Mouse (Mus musculus) hindbrain, postnatal 0 days (tissue): ENCODE data around the gene Gprin3. TPM values are rescaled to one million over a fixed set of nuclear protein-coding genes. Genes with fewer than 3 reads are reported as not detected.

Experiments
- ATAC-seq: fragments of 200-750 bp; cut with Nextera tagmentation; 2 replicates; pipeline ENCODE4 v1.8.0; 2017; ENCODE audit warnings: mild to moderate bottlenecking, moderate TSS enrichment, moderate library complexity
- DNase-seq: peaks from one replicate; pipeline ENCODE4 v3.0.0-alpha.2; 2015; ENCODE audit warnings: low spot score
- H3K27ac ChIP-seq: fragments of 300-500 bp; sonication (generic); 2 replicates; pipeline ENCODE4 v1.5.1; 2014; ENCODE audit warnings: mild to moderate bottlenecking
- H3K27me3 ChIP-seq: fragments of 300-500 bp; sonication (generic); 2 replicates; pipeline ENCODE4 v1.6.1; 2014; ENCODE audit warnings: low read length, mixed read lengths; ENCODE audit not compliant: insufficient read depth
- H3K36me3 ChIP-seq: fragments of 300-500 bp; sonication (generic); 2 replicates; pipeline ENCODE4 v1.6.1; 2014; ENCODE audit warnings: low read length, mixed read lengths; ENCODE audit not compliant: insufficient read depth
- H3K4me1 ChIP-seq: fragments of 300-500 bp; sonication (generic); 2 replicates; pipeline ENCODE4 v1.6.1; 2014; ENCODE audit warnings: antibody characterized with exemption, low read length, mixed read lengths; ENCODE audit not compliant: insufficient read depth
- H3K4me2 ChIP-seq: fragments of 300-500 bp; sonication (generic); 2 replicates; pipeline ENCODE4 v1.6.1; 2014; ENCODE audit warnings: low read depth, mild to moderate bottlenecking, low read length, moderate library complexity, mixed read lengths
- H3K4me3 ChIP-seq: fragments of 300-500 bp; sonication (generic); 2 replicates; pipeline ENCODE4 v1.5.1; 2014; ENCODE audit warnings: low read length
- H3K9ac ChIP-seq: fragments of 300-500 bp; sonication (generic); replicated peaks from 2 replicates; pipeline ENCODE4 v1.6.1; 2014; ENCODE audit warnings: mild to moderate bottlenecking, low read length, moderate library complexity, mixed read lengths
- H3K9me3 ChIP-seq: fragments of 300-500 bp; sonication (generic); 2 replicates; pipeline ENCODE4 v1.6.1; 2016; ENCODE audit warnings: low read length, mixed read lengths
- CTCF ChIP-seq: IDR thresholded peaks from 2 replicates; pipeline ENCODE4 v1.5.1; 2016; ENCODE audit warnings: antibody characterized with exemption, control low read depth, low read depth
- WGBS: fragments of 180-500 bp; shearing (Covaris S2); extraction: QIAGEN DNeasy Blood & Tissue Kit; methylation state at CpG from one replicate; pipeline ENCODE4 v1.1.7; 2014; 5-methylcytosine and 5-hydroxymethylcytosine counted together
- polyA plus RNA-seq: library from polyadenylated mRNA; unstranded; fragments of >200 nt; fragmentation: Nextera tagmentation; extraction: Ambion mirVana; gene quantifications from 2 replicates; pipeline ENCODE4 v1.2.1, GENCODE M21; 2015
- total RNA-seq: library from RNA; depleted of rRNA; stranded (reverse); fragments of >200 nt; gene quantifications from 2 replicates; pipeline ENCODE4 v1.2.3, GENCODE M21; 2014

The Gprin3 gene
- total and polyA plus RNA-seq, 2 experiments from 2014 or later: 13.7 to 24.7 TPM

- H3K4me2 ChIP-seq: no peak overlapping the region
- H3K4me3 ChIP-seq: no peak overlapping the region
- no peak overlapping the region for H3K27ac ChIP-seq
- H3K9me3 ChIP-seq: no peaks in the 10 kb centered on the region
- no peak for TF ChIP-seq CTCF
- DNase-seq (peak; percentile 4), ATAC-seq (0 out of 2 replicates have a peak, but pooled peaks have one; percentile 5)
- no peaks in the 10 kb centered on the region for H3K4me1 ChIP-seq
- no peak overlapping the region for H3K9ac ChIP-seq
- H3K27me3 ChIP-seq: no peaks in the 10 kb centered on the region
- 88% methylated on average over 7 of the region's 7 CpGs for WGBS
- peaks cover 4% of the 10 kb centered on the region; the same call in 1 of the 2 replicates for H3K36me3 ChIP-seq
Observed at GRCm38 (mm10) chr6:59354943-59355342, 71.2 kb downstream of the Gprin3 start.

GRCm38 (mm10) chr6:59351108-59351789 is 74.8 kb downstream of the Gprin3 start:
- no peak overlapping the region for H3K4me2 ChIP-seq
- H3K4me1 ChIP-seq: no peaks in the 10 kb centered on the region
- DNase-seq (peak; percentile 41), ATAC-seq (peak; percentile 60; the same call in 1 of the 2 replicates)
- H3K4me3 ChIP-seq: no peak overlapping the region
- H3K27ac ChIP-seq: no peak overlapping the region
- H3K27me3 ChIP-seq: no peaks in the 10 kb centered on the region
- H3K9me3 ChIP-seq: no peaks in the 10 kb centered on the region
- peaks cover 4% of the 10 kb centered on the region; the same call in 1 of the 2 replicates for H3K36me3 ChIP-seq
- 74% methylated on average over 5 of the region's 5 CpGs for WGBS
- no peak overlapping the region for H3K9ac ChIP-seq
- TF ChIP-seq CTCF: no peak

- 79% methylated on average over 1 of the region's 1 CpGs for WGBS
- Histone ChIP-seq H3K9me3 (no peaks in the 10 kb centered on the region), H3K4me1 (no peaks in the 10 kb centered on the region), H3K36me3 (peaks cover 4% of the 10 kb centered on the region; the same call in 1 of the 2 replicates), H3K27me3 (no peaks in the 10 kb centered on the region), H3K4me2 (no peak overlapping the region), H3K27ac (no peak overlapping the region), H3K9ac (no peak overlapping the region), H3K4me3 (no peak overlapping the region)
- no peak for TF ChIP-seq CTCF
- DNase-seq (no peak), ATAC-seq (no peak)
Observed at GRCm38 (mm10) chr6:59348673-59349072, 77.4 kb downstream of the Gprin3 start.

GRCm38 (mm10) chr6:59341146-59341545 is 84.9 kb downstream of the Gprin3 start:
- no peak for ATAC-seq
- no peak overlapping the region for H3K9ac ChIP-seq
- no peaks in the 10 kb centered on the region for H3K4me1 ChIP-seq
- DNase-seq: no peak
- TF ChIP-seq CTCF: no peak
- no peaks in the 10 kb centered on the region for H3K27me3 ChIP-seq
- WGBS: 95% methylated on average over 1 of the region's 1 CpGs
- no peaks in the 10 kb centered on the region for H3K9me3 ChIP-seq
- no peak overlapping the region for H3K4me2 ChIP-seq
- no peak overlapping the region for H3K27ac ChIP-seq
- no peaks in the 10 kb centered on the region for H3K36me3 ChIP-seq
- no peak overlapping the region for H3K4me3 ChIP-seq

- H3K4me1 ChIP-seq: no peaks in the 10 kb centered on the region
- no peaks in the 10 kb centered on the region for H3K36me3 ChIP-seq
- no peak overlapping the region for H3K4me3 ChIP-seq
- no peak for TF ChIP-seq CTCF
- no peak overlapping the region for H3K4me2 ChIP-seq
- H3K27me3 ChIP-seq: no peaks in the 10 kb centered on the region
- H3K9me3 ChIP-seq: no peaks in the 10 kb centered on the region
- H3K27ac ChIP-seq: peak overlapping the region; percentile 26; the same call in 1 of the 2 replicates
- H3K9ac ChIP-seq: no peak overlapping the region
- DNase-seq (peak; percentile 69), ATAC-seq (peak; percentile 97)
- WGBS: 69% methylated on average over 1 of the region's 1 CpGs
Observed at GRCm38 (mm10) chr6:59328297-59328696, 97.8 kb downstream of the Gprin3 start.

GRCm38 (mm10) chr6:59315868-59316267 is 110.2 kb downstream of the Gprin3 start:
- ATAC-seq: no peak
- H3K27ac ChIP-seq: no peak overlapping the region
- H3K4me2 ChIP-seq: no peak overlapping the region
- no peaks in the 10 kb centered on the region for H3K9me3 ChIP-seq
- DNase-seq: no peak
- H3K9ac ChIP-seq: no peak overlapping the region
- no peaks in the 10 kb centered on the region for H3K36me3 ChIP-seq
- H3K4me1 ChIP-seq: no peaks in the 10 kb centered on the region
- H3K4me3 ChIP-seq: no peak overlapping the region
- TF ChIP-seq CTCF: no peak
- no peaks in the 10 kb centered on the region for H3K27me3 ChIP-seq

- Histone ChIP-seq H3K36me3 (no peaks in the 10 kb centered on the region), H3K9me3 (no peaks in the 10 kb centered on the region), H3K9ac (no peak overlapping the region), H3K27me3 (no peaks in the 10 kb centered on the region), H3K4me3 (no peak overlapping the region), H3K4me2 (no peak overlapping the region), H3K4me1 (no peaks in the 10 kb centered on the region), H3K27ac (no peak overlapping the region)
- no peak for ATAC-seq
- no peak for DNase-seq
- no peak for TF ChIP-seq CTCF
Observed at GRCm38 (mm10) chr6:59315090-59315489, 111.0 kb downstream of the Gprin3 start.
